Mouse (Mus musculus) limb, embryonic 11.5 days (tissue): Measurements from ENCODE around the gene Phb. TPM values are rescaled to one million over a fixed set of nuclear protein-coding genes. Genes with fewer than 3 reads are reported as not detected.
"Not testable (repeated sequence)": the region's sequence is repeated elsewhere in the genome, so short reads cannot be mapped to it uniquely, and the experiment has no call there.

Experiments used
- ATAC-seq: fragments of 200-750 bp; cut with Nextera tagmentation; 2 replicates; pipeline ENCODE4 v1.8.0; 2017; ENCODE audit warnings: low read depth; ENCODE audit not compliant: insufficient number of reproducible peaks, low FRiP score, low TSS enrichment
- DNase-seq: peaks from one replicate; pipeline ENCODE4 v3.0.0-alpha.2; 2015; ENCODE audit warnings: low spot score
- H3K27ac ChIP-seq: fragments of 300-500 bp; sonication (generic); replicated peaks from 2 replicates; pipeline ENCODE4 v1.5.1; 2014; ENCODE audit warnings: low read depth, mild to moderate bottlenecking, low read length
- H3K27me3 ChIP-seq: fragments of 300-500 bp; sonication (generic); 2 replicates; pipeline ENCODE4 v1.6.1; 2014; ENCODE audit warnings: mild to moderate bottlenecking, low read length, mixed read lengths; ENCODE audit not compliant: control insufficient read depth, insufficient read depth
- H3K36me3 ChIP-seq: fragments of 300-500 bp; sonication (generic); 2 replicates; pipeline ENCODE4 v1.6.1; 2014; ENCODE audit warnings: mild to moderate bottlenecking, low read length, moderate library complexity, mixed read lengths; ENCODE audit not compliant: control insufficient read depth, insufficient read depth
- H3K4me1 ChIP-seq: fragments of 300-500 bp; sonication (generic); 2 replicates; pipeline ENCODE4 v1.6.1; 2014; ENCODE audit warnings: low read length, mixed read lengths; ENCODE audit not compliant: control insufficient read depth, insufficient read depth
- H3K4me2 ChIP-seq: fragments of 300-500 bp; sonication (generic); 2 replicates; pipeline ENCODE4 v1.6.1; 2014; ENCODE audit warnings: low read depth, mild to moderate bottlenecking, moderate library complexity; ENCODE audit not compliant: severe bottlenecking
- H3K4me3 ChIP-seq: fragments of 300-500 bp; sonication (generic); 2 replicates; pipeline ENCODE4 v1.5.1; 2014; ENCODE audit warnings: low read depth, low read length
- H3K9ac ChIP-seq: fragments of 300-500 bp; sonication (generic); 2 replicates; pipeline ENCODE4 v1.6.1; 2014; ENCODE audit warnings: mild to moderate bottlenecking, low read length
- H3K9me3 ChIP-seq: fragments of 300-500 bp; sonication (generic); 2 replicates; pipeline ENCODE4 v1.6.1; 2016; ENCODE audit warnings: low read length; ENCODE audit not compliant: control insufficient read depth
- WGBS: fragments of 180-500 bp; shearing (Covaris S2); extraction: QIAGEN DNeasy Blood & Tissue Kit; methylation state at CpG from one replicate; pipeline ENCODE4 v1.1.7; 2014; 5-methylcytosine and 5-hydroxymethylcytosine counted together
- polyA plus RNA-seq: library from polyadenylated mRNA; unstranded; fragments of >200 nt; fragmentation: Nextera tagmentation; extraction: Ambion mirVana; gene quantifications from 2 replicates; pipeline ENCODE4 v1.2.1, GENCODE M21; 2014

Phb gene
- polyA plus RNA-seq, 1 experiment from 2014 or later: 256 TPM

GRCm38 (mm10) chr11:95667177-95667576, 420 bp downstream of the Phb start:
- no peak overlapping the region for H3K27ac ChIP-seq
- WGBS: 1% methylated on average over 11 of the region's 11 CpGs
- no peaks in the 10 kb centered on the region for H3K27me3 ChIP-seq
- peak overlapping the region; percentile 80 for H3K4me2 ChIP-seq
- H3K4me3 ChIP-seq: peak overlapping the region; percentile 57
- DNase-seq (no peak), ATAC-seq (no peak)
- H3K9ac ChIP-seq: peak overlapping the region; percentile 53
- 0 out of 2 replicates have a peak, but pooled peaks cover 3% of the 10 kb centered on the region for H3K4me1 ChIP-seq
- peaks cover 16% of the 10 kb centered on the region; the same call in 1 of the 2 replicates for H3K36me3 ChIP-seq
- H3K9me3 ChIP-seq: no peaks in the 10 kb centered on the region

- H3K4me1 ChIP-seq, H3K9me3 ChIP-seq, H3K9ac ChIP-seq, H3K27ac ChIP-seq, H3K27me3 ChIP-seq, DNase-seq, ATAC-seq, H3K4me2 ChIP-seq, H3K4me3 ChIP-seq: not testable (repeated sequence)
- H3K36me3 ChIP-seq: peaks cover 16% of the 10 kb centered on the region; the same call in 1 of the 2 replicates
- 88% methylated on average over 7 of the region's 7 CpGs for whole genome bisulfite sequencing
These were observed 1.3 kb downstream of the Phb start for GRCm38 (mm10) chr11:95668086-95668485.

DNA sequence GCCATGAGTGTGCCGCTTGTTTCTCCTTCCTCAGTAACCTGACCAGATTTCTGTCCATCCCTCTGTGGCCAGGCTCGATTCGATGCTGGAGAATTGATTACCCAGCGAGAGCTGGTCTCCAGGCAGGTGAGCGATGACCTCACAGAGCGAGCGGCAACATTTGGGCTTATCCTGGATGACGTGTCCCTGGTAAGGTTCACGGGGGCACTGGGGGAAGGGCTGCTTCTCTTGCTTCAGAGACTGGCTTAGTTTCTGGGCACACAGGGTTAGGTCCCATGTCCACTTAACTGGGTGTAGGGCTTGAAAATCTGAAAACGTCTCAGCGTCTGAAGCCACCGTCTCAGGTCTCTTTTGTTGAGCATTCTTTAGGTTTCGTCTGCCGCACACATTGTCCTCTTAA, 8.7 kb downstream of the Phb start:
- no peak for DNase-seq
- H3K36me3 ChIP-seq: peaks cover 11% of the 10 kb centered on the region; the same call in 1 of the 2 replicates
- peak overlapping the region; percentile 42; the same call in 1 of the 2 replicates for H3K27ac ChIP-seq
- H3K9ac ChIP-seq: no peak overlapping the region
- no peak overlapping the region for H3K4me3 ChIP-seq
- H3K9me3 ChIP-seq: no peaks in the 10 kb centered on the region
- H3K27me3 ChIP-seq: no peaks in the 10 kb centered on the region
- 88% methylated on average over 14 of the region's 14 CpGs for WGBS
- peaks cover 12% of the 10 kb centered on the region for H3K4me1 ChIP-seq
- H3K4me2 ChIP-seq: peak overlapping the region; percentile 4; the same call in 1 of the 2 replicates
- ATAC-seq: no peak

DNA sequence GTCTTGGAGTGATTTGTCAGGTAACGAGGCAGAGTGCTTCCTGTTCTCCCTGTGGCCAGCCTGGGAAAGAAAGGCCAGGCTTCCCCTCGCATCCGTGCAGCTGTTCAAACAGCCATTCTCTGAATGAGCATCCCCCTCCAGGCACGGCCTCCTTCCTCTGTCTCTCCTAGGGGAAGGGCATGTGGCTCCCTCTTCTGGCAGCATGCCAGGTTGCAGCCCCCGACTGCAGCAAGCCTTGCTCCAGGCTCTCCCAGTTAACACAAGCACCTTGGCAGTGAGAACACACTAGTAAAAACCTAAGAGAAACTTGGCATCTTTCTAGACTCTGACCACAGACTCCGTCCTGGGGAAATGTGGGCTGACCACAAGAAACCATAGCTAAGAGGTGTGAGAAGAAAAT, 9.6 kb downstream of the Phb start:
- ATAC-seq: 0 out of 2 replicates have a peak, but pooled peaks have one; percentile 36
- DNase-seq: peak; percentile 94
- Histone ChIP-seq H3K27me3 (no peaks in the 10 kb centered on the region), H3K9me3 (no peaks in the 10 kb centered on the region), H3K27ac (no peak overlapping the region; the same call in 1 of the 2 replicates), H3K4me1 (peaks cover 18% of the 10 kb centered on the region), H3K4me2 (no peak overlapping the region), H3K4me3 (no peak overlapping the region), H3K9ac (no peak overlapping the region), H3K36me3 (peaks cover 7% of the 10 kb centered on the region; the same call in 1 of the 2 replicates)
- 19% methylated on average over 6 of the region's 6 CpGs for WGBS

DNA sequence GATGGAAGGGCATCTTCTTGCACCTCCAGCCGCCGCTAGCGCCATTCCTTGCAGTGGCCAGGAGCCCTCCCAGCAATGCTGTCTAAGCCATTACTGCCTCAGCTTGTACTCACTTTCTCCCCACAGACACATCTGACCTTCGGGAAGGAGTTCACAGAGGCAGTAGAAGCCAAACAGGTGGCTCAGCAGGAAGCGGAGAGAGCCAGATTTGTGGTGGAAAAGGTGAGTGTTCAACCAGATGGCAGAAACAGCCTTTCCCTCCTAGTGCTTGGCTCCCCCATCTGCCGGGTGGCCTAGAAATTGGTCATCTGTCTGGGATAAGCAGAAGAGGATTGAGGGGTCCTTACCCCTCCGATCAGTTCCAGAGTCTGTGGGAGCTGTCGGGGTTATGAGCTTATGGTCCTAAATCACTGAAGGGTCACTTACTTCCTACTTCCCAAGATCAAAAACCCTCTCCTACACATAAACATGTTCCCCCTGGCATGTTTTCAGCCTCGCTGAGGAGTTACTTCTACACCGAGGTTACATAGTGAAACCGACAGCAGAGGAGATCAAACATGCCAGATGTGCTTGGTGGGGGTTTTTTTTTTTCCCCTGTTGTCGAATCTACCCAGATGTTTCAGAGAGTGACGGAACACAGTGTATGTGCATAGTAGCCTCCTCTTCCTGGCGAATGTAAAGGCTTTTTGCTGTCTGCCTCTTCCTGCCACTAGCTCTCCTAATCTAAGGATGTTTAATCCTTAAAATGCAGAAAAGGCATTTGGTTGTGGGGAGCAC, 11.4 kb downstream of the Phb start:
- Histone ChIP-seq H3K4me2 (no peak overlapping the region), H3K4me3 (no peak overlapping the region), H3K9ac (no peak overlapping the region), H3K27ac (peak overlapping the region; percentile 3; the same call in 1 of the 2 replicates), H3K9me3 (no peaks in the 10 kb centered on the region), H3K4me1 (peaks cover 31% of the 10 kb centered on the region), H3K36me3 (peaks cover 3% of the 10 kb centered on the region; the same call in 1 of the 2 replicates), H3K27me3 (no peaks in the 10 kb centered on the region)
- WGBS: 55% methylated on average over 14 of the region's 14 CpGs
- DNase-seq: no peak
- ATAC-seq: no peak

DNA sequence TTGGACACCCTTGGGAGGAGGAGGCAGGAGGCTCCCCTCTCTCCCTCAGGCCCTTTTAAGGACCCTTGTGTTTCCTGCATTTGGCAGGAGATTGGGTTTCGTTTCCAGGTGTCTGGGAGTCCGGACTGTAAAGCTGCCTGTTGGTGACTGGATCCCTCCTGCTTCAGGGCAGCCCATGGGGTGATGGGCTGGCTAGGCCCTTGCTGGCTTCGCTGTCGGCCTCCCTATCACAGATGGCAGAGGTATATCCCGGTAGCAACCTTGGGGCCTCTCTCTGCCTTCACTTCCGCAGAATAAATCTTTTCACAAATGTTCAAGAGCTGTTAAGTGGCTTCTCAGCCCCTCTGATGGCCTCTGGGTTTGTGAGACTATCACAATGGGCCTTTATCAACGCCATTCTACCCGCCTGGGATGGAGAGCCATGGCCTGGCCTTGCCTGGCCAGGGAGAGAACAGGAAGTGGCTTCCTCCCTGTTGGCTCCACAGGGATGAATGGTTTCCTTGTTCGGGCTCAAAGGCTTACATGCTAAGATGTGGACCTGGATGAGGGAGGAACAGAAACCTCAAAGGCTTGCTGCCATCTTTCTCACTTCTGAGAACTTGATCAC, 15.3 kb downstream of the Phb start:
- Histone ChIP-seq H3K4me3 (no peak overlapping the region), H3K4me2 (no peak overlapping the region), H3K9me3 (no peaks in the 10 kb centered on the region), H3K27me3 (no peaks in the 10 kb centered on the region), H3K9ac (no peak overlapping the region), H3K4me1 (peaks cover 23% of the 10 kb centered on the region), H3K27ac (peak overlapping the region; percentile 90), H3K36me3 (peaks cover 3% of the 10 kb centered on the region; the same call in 1 of the 2 replicates)
- peak; percentile 76 for ATAC-seq
- DNase-seq: peak; percentile 67
- WGBS: 46% methylated on average over 9 of the region's 9 CpGs

DNA sequence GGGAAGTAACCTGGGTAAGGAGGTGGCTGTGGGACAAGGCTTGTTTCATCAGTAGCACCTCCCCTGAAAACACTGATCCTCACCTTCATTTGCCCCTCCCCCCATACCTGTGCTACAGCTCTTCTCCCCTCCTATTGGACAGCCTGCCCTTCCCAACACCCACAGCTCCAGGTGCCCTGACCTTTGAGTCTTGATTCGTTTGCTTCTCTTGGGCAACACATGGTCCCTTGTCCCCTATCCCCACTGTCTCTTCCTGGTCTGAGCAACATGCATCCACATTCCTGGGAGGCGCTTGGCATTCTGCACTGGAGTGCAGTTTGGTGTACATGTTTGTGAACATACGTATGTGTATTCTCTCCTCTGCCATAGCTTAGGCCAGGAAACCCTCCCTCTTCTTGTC, 16.2 kb downstream of the Phb start:
- WGBS: 89% methylated on average over 3 of the region's 3 CpGs

GRCm38 (mm10) chr11:95686031-95686430, 19.3 kb downstream of the Phb start:
- Histone ChIP-seq H3K27ac (no peak overlapping the region), H3K27me3 (no peaks in the 10 kb centered on the region), H3K9me3 (no peaks in the 10 kb centered on the region), H3K4me1 (peaks cover 21% of the 10 kb centered on the region), H3K36me3 (no peaks in the 10 kb centered on the region), H3K9ac (no peak overlapping the region), H3K4me3 (no peak overlapping the region), H3K4me2 (no peak overlapping the region)
- WGBS: 2% methylated on average over 4 of the region's 4 CpGs
- ATAC-seq (no peak), DNase-seq (peak; percentile 85)

More for the DNA sequence above, 16.2 kb downstream of the Phb start:
- Histone ChIP-seq H3K9ac (no peak overlapping the region), H3K4me1 (peaks cover 23% of the 10 kb centered on the region), H3K9me3 (no peaks in the 10 kb centered on the region), H3K36me3 (peaks cover 3% of the 10 kb centered on the region; the same call in 1 of the 2 replicates), H3K4me3 (no peak overlapping the region), H3K27me3 (no peaks in the 10 kb centered on the region), H3K4me2 (no peak overlapping the region), H3K27ac (no peak overlapping the region)
- DNase-seq: no peak
- ATAC-seq: no peak
